27 mouse cellular contexts compared by ENCODE assay signal in the genomic region with DNA sequence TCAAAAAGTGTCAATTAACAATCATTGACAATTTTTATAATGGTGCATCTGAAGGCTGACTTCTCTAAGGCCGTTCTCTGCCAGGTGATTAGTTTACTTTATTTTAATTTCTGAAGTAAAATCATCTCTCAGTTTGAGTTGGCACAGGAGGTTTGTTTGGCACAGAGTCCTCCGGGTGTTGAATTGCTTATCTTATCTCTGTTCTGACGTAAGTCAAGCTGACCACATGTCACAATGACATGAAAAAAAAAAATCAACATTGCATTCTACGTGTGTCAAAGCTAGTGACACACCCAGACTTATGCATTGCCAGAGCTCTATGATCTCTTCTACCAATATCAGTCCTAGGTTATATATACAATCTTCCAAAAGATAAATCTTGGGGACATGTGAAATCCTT.
"Had no signal": no experiment of that assay in that cellular context is flagged by ENCODE, and none has a peak within 500 bp of the region (broad histone marks: within the 10 kb centered on the region; RNA-seq: fewer than 3 reads in every experiment).

No protein-coding gene starts in this region.

- H3K27me3 ChIP-seq: heart, embryonic 13.5 days; heart, embryonic 15.5 days; hindbrain, embryonic 12.5 days; intestine, embryonic 15.5 days; limb, embryonic 13.5 days; limb, embryonic 15.5 days; liver, embryonic 12.5 days had no signal

- ATAC-seq: hindbrain, embryonic 16.5 days; inflammation-experienced regulatory T-cells, adult 6 months; intestine, embryonic 15.5 days; intestine, postnatal 0 days; liver, embryonic 12.5 days had no signal

- H3K4me3 ChIP-seq: heart, embryonic 10.5 days; heart, embryonic 13.5 days; heart, embryonic 15.5 days; hindbrain, embryonic 10.5 days; hindbrain, embryonic 12.5 days; intestine, embryonic 15.5 days; limb, embryonic 13.5 days; limb, embryonic 15.5 days; liver, embryonic 12.5 days had no signal

- H3K9me3 ChIP-seq: heart, embryonic 10.5 days; heart, embryonic 13.5 days; heart, embryonic 15.5 days; hindbrain, embryonic 10.5 days; hindbrain, embryonic 12.5 days; intestine, embryonic 15.5 days; limb, embryonic 13.5 days; limb, embryonic 15.5 days; liver, embryonic 12.5 days had no signal

- H3K27ac ChIP-seq: heart, embryonic 10.5 days; heart, embryonic 13.5 days; heart, embryonic 15.5 days; hindbrain, embryonic 10.5 days; hindbrain, embryonic 12.5 days; hindbrain, embryonic 14.5 days; intestine, embryonic 15.5 days; limb, embryonic 13.5 days; limb, embryonic 15.5 days; liver, embryonic 12.5 days; liver, embryonic 14.5 days had no signal

- H3K36me3 ChIP-seq: heart, embryonic 10.5 days; heart, embryonic 13.5 days; heart, embryonic 15.5 days; hindbrain, embryonic 10.5 days; hindbrain, embryonic 12.5 days; intestine, embryonic 15.5 days; limb, embryonic 13.5 days; limb, embryonic 15.5 days; liver, embryonic 12.5 days had no signal

- H3K4me2 ChIP-seq: heart, embryonic 13.5 days; heart, embryonic 15.5 days; hindbrain, embryonic 12.5 days; hindbrain, embryonic 14.5 days; intestine, embryonic 15.5 days; limb, embryonic 13.5 days; limb, embryonic 15.5 days; liver, embryonic 12.5 days had no signal

- H3K9ac ChIP-seq: heart, embryonic 13.5 days; heart, embryonic 15.5 days; hindbrain, embryonic 12.5 days; hindbrain, embryonic 14.5 days; intestine, embryonic 15.5 days; limb, embryonic 13.5 days; limb, embryonic 15.5 days; liver, embryonic 12.5 days; liver, embryonic 14.5 days had no signal

- DNase-seq: gastrocnemius, postnatal 14 days; gastrocnemius, postnatal 36 days; heart, adult 18-20 months; heart, postnatal 10 days; heart, postnatal 4 days; kidney, adult 18-20 months; kidney, adult 8-10 months; kidney, postnatal 10 days; kidney, postnatal 25 days; kidney, postnatal 4 days; layer of hippocampus, adult 9-11 months; layer of hippocampus, postnatal 36 days; left cerebral cortex, postnatal 4 days had no signal

- H3K4me1 ChIP-seq: heart, embryonic 15.5 days; hindbrain, embryonic 10.5 days; hindbrain, embryonic 12.5 days; intestine, embryonic 15.5 days; limb, embryonic 13.5 days; limb, embryonic 15.5 days; liver, embryonic 12.5 days had no signal
